Mouse (Mus musculus) olfactory bulb, adult 2 months (tissue): ENCODE measurements around the gene Trim41.

ENCODE experiments used
- CTCF ChIP-seq: fragments of 200-500 bp; IDR thresholded peaks from 2 replicates; pipeline ENCODE4 v1.5.1; 2012; ENCODE audit warnings: low read depth, mild to moderate bottlenecking, low read length, moderate library complexity; ENCODE audit not compliant: insufficient read depth
- POLR2A ChIP-seq: fragments of 200-500 bp; IDR thresholded peaks from 2 replicates; pipeline ENCODE4 v1.6.1; 2012; ENCODE audit warnings: mild to moderate bottlenecking, low read depth, low read length, moderate library complexity; ENCODE audit not compliant: insufficient read depth

- TF ChIP-seq CTCF (no peak), POLR2A (no peak)
Measured at GRCm38 (mm10) chr11:48850240-48850639, 33.1 kb upstream of the Trim41 start.
